Mouse (Mus musculus) adrenal gland, postnatal 36 days (tissue): ENCODE data around the gene Rab11fip3. TPM values are rescaled to one million over a fixed set of nuclear protein-coding genes. Genes with fewer than 3 reads are reported as not detected.

ENCODE experiments used
- DNase-seq, 2 experiments: peaks; one replicate each; pipeline ENCODE4 v3.0.0; 2021; ENCODE audit warnings: mixed read lengths in 1 of 2
- total RNA-seq, 2 experiments: library from RNA; stranded (reverse); gene quantifications; 2 replicates each; pipeline ENCODE4 v1.2.3; 2021

Gene Rab11fip3
- total RNA-seq, 2 experiments from 2014 or later = 17.9 to 21.9 TPM

GRCm38 (mm10) chr17:25990331-25990730, 79.0 kb downstream of the Rab11fip3 start:
- no peak for DNase-seq

DNA sequence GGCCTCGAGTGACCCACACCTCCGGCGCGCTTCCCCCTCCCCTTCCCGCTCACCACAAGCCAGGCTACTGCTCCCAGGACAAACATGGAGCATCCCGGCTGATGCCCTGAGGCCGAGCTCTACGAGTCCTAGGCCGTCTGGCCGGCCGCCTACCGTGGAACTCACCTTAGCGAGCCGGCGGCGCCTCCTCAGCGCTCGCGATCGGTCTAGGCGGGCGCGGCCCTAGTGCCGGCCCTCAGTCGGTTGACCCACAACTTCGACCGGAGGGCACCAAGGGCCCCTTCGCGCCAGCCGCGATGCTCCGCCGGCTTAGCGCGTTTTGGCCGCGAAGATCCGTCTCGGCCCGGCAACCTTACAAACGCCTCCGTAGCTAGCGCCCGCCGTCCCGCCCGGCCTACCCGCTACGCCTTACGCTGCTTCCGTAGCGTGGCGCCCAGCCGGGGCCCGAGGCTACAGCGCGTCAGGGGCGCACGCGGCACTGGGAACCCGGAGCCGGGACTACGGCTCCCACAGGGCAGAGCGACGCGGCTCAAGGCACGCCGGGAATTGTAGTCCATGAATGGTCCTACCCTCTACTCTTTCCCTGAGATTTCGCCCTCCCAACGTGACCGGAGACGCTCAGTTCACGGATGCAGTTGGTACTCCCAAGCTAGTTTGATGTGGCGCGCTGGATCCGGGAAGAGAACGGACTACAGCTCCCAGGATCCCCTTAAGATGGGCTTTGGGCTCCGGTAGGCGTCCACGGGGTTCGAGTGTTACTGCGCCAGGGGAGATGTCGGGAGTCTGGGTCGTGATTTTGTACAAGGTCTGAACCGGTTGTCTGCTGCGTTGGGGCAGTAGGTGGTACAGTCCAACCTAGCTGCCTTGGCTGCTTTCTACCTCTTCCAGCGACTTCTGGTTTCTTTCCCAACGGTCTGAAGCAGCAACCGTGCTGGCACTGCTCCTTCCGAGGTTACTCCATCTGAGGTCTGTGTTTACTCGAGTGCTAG, 83.8 kb downstream of the Rab11fip3 start, which contains the start of gene Capn15:
Capn15 (minus strand) TSS at position 491 of the 989 bp plus-strand sequence.
- DNase-seq = peak; percentile 95 to 96

DNA sequence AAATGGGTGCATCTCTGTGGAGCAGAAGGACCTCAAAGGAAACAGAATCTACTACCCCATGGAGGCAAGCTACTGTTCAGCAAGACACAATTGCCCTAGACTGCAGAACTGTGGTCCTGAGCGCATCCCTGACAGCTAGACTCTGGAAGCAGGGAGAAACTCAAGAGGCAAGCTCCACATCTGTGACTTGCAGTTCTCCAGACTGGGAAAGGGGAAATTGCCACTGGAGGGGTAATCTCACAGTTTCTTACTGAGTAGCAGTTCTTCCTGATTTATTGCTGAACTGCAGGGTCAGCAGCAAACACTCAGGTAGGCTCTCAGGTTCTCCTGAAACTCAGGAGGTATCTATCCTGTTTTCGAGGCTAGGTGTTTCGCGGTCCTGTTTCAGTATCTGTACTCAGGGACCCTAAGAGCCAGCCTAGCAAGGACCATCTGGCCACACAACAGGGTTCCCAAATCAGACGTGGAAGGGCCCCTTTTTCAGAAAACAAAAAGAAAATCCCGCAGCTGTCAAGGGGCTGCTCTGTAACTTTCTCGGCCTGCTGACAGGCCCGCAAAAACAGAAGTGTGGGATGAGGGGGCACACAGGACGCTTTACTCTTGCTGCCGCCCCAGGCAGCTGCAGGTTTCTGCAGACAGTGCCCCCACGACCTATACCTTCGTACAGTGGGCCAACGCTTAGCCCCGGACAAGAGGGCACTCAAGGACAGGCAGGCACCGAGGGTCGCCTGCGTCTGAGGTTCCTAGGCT, 84.6 kb downstream of the Rab11fip3 start:
- DNase-seq = no peak

DNA sequence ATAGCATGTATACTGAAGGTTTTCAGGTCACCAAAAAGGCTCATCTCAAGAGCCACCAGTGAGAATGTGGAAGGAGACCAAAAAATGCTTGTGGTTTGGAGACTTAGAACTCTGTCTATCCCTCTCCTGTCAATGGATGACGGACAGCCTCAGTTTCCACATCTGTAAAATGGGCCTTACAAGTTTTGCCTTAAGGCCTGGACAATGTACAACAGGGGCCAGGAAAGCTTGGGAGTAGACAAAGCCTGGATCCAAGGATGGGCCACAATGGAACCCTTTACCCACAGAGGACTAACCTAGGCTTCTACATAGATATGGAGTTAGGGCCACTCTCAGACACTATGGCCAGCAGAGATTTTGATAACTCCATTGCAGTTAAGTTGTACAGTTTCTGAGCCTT, 85.3 kb downstream of the Rab11fip3 start:
- no peak for DNase-seq

DNA sequence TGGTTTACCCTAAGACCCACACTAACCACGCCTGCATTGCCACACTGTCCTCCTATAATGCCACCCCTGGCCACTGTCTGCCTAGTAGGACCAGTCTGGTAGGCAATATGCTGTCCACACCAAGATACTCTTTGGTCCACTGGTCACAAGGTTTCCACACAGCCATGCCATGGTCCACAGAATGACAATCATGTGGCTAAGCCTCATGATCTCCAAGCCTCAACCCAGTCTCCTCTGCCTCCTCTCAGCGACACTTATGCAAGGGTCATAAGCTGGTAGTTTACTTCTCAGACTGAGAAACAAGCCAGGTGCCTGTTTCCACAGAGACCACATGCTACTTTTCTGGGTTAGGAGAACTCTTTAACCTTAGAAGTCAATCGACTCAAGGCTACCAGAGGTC, 86.4 kb downstream of the Rab11fip3 start:
- no peak for DNase-seq

GRCm38 (mm10) chr17:25980854-25981253, 88.5 kb downstream of the Rab11fip3 start:
- peak in 1 of 2 experiments; percentile 42 for DNase-seq

- no peak for DNase-seq
These were observed 89.3 kb downstream of the Rab11fip3 start for GRCm38 (mm10) chr17:25979829-25980738.

- no peak for DNase-seq
These were observed 98.2 kb downstream of the Rab11fip3 start for GRCm38 (mm10) chr17:25970954-25971707.

DNA sequence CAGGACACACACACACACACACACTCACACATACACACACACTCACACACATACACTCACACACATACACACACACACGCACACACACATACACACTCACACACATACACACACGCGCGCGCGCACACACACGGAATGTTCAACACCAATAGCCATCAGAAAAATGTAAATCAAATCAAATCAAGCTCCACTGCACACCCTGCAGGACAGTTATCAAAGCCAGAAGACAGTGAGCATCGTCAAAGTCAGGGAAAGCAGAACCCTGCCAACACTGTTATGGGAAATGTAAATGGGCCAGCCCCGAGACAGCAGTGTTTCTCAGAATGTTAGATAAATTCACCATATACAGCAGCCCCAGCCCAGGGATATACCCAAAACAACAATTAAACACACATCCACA, 98.9 kb downstream of the Rab11fip3 start:
- no peak for DNase-seq

- DNase-seq = no peak
These were observed 101.2 kb downstream of the Rab11fip3 start for GRCm38 (mm10) chr17:25968176-25968575.

DNA sequence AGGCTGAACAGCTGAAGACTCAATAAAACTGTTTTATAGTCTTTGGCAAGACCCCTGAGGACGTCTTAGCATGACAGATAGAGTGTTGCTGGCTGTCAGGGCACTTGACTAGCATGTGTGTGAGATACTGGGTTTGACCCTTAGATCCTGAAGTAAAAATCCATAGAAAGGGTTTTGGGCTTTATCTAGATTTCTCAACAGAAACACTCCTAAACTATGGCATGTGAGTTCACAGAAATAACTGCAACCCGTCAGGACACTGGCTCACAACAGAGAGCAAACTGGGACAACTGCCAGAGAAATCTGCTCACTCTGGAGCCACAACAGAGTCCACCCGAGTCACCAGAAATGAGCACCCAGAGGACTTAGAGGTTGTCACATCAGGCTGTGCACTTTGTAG, 101.7 kb downstream of the Rab11fip3 start:
- DNase-seq = peak in 1 of 2 experiments; percentile 19

- DNase-seq = no peak
These were observed 105.1 kb downstream of the Rab11fip3 start for GRCm38 (mm10) chr17:25964271-25964670.

GRCm38 (mm10) chr17:25962413-25962905, 106.9 kb downstream of the Rab11fip3 start:
- DNase-seq = no peak

DNA sequence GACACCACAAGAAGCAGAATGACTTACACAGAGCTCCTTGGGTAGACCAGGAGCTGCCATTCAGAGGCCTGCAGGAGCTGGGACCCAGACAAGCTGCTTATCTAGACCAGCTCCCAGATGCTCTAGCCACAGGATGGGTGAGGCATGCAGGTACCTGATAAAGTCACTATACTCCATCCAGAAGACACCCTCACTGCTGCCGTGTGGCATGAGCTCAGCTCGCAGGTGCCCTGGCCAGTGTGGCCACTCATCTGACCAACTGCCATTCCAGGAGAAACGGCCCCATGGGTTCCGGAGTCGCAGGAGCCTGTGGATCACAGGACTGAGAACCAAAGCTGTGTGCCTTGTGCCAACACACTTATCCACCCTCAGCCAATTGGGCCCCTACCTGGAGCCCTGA, 107.8 kb downstream of the Rab11fip3 start:
- DNase-seq = no peak

GRCm38 (mm10) chr17:25959630-25960467, 109.5 kb downstream of the Rab11fip3 start:
- no peak for DNase-seq

DNA sequence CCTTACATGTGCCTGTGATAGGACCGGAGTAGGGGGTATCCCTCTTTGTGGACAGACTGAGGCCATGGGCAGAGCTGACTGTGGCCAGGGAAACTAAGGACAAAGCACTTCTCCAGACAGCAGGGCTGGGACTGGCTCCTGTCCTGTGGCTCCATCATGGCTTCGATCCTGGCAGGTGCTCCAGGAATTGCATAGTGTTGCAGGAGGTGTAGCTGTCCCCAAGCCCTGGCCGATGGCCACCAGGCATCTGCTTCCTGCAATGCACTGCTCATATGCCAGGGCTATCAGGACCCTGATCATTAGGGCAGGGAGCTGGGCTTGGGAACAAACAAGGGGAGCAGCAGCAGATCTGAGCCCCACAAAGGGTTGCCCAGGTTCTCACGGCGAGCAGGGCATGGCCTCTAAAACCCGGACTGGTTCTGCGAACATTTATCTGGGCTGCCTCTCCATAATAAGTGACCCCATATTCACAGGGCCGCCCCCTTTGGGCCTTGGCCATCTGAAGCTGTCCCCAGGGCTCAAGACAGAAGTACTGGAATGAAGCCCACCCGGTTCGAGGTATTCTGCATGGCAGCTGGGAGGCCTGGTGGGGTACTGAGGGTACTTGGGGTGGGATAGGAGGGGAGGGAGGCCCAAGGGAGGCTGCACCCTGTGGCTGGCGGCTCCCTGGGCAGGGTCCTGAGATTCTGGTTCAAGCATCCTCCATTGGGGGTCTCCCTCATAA, 110.4 kb downstream of the Rab11fip3 start:
- DNase-seq = no peak

DNA sequence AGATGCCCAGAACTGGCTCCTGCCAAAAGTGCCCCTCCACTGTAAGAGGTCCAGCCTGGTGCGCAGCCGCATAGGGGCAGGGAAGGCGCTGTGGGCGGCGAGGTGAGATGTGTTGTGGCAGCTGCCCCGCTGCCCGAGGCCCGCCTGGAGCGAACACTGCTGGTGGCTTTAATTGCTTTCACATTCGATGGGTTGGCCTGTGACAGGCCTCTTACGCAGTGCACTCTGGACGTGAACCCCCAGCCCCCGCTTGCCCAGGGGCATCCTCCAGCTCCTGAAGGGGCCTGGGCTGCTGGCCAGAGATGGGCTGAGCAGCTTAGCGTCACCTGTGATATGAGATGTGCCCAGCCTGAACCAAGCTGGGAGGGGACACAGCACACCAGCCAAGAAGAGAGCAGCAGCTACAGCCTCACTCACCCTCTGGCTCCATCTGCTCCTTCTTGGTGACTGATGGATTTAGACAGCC, 111.7 kb downstream of the Rab11fip3 start:
- DNase-seq = no peak

GRCm38 (mm10) chr17:25956631-25957030, 112.7 kb downstream of the Rab11fip3 start:
- DNase-seq = no peak

GRCm38 (mm10) chr17:25956201-25956600, 113.2 kb downstream of the Rab11fip3 start:
- no peak for DNase-seq
